Mouse (Mus musculus) midbrain, embryonic 13.5 days (tissue): Measurements from ENCODE around the gene Nek4. TPM values are rescaled to one million over a fixed set of nuclear protein-coding genes. Genes with fewer than 3 reads are reported as not detected.

Source experiments
- ATAC-seq: fragments of 200-750 bp; cut with Nextera tagmentation; 2 replicates; pipeline ENCODE4 v1.8.0; 2017; ENCODE audit warnings: mild to moderate bottlenecking, moderate TSS enrichment, moderate library complexity
- H3K27ac ChIP-seq: fragments of 300-500 bp; sonication (generic); 2 replicates; pipeline ENCODE4 v1.5.1; 2015; ENCODE audit warnings: inconsistent platforms, mild to moderate bottlenecking, moderate library complexity
- H3K27me3 ChIP-seq: fragments of 300-500 bp; sonication (generic); 2 replicates; pipeline ENCODE4 v1.6.1; 2015; ENCODE audit warnings: mild to moderate bottlenecking, inconsistent platforms
- H3K36me3 ChIP-seq: fragments of 300-500 bp; sonication (generic); 2 replicates; pipeline ENCODE4 v1.6.1; 2015; ENCODE audit warnings: mild to moderate bottlenecking, inconsistent platforms
- H3K4me1 ChIP-seq: fragments of 300-500 bp; sonication (generic); replicated peaks from 2 replicates; pipeline ENCODE4 v1.6.1; 2015; ENCODE audit warnings: inconsistent platforms
- H3K4me2 ChIP-seq: fragments of 300-500 bp; sonication (generic); replicated peaks from 2 replicates; pipeline ENCODE4 v1.6.1; 2015; ENCODE audit warnings: moderate library complexity, mild to moderate bottlenecking, inconsistent platforms
- H3K4me3 ChIP-seq: fragments of 300-500 bp; sonication (generic); replicated peaks from 2 replicates; pipeline ENCODE4 v1.5.1; 2015; ENCODE audit warnings: mild to moderate bottlenecking, inconsistent platforms
- H3K9ac ChIP-seq: fragments of 300-500 bp; sonication (generic); replicated peaks from 2 replicates; pipeline ENCODE4 v1.6.1; 2015; ENCODE audit warnings: mild to moderate bottlenecking, inconsistent platforms
- H3K9me3 ChIP-seq: fragments of 300-500 bp; sonication (generic); 2 replicates; pipeline ENCODE4 v1.6.1; 2016; ENCODE audit warnings: mild to moderate bottlenecking, inconsistent platforms
- WGBS: fragments of 180-500 bp; shearing (Covaris S2); methylation state at CpG from one replicate; pipeline ENCODE4 v1.1.7; 2015; 5-methylcytosine and 5-hydroxymethylcytosine counted together
- polyA plus RNA-seq: library from polyadenylated mRNA; unstranded; fragments of >200 nt; fragmentation: Nextera tagmentation; extraction: Ambion mirVana; gene quantifications from 2 replicates; pipeline ENCODE4 v1.2.1, GENCODE M21; 2015

Gene Nek4
- polyA plus RNA-seq, 1 experiment from 2014 or later: 20.0 TPM

DNA sequence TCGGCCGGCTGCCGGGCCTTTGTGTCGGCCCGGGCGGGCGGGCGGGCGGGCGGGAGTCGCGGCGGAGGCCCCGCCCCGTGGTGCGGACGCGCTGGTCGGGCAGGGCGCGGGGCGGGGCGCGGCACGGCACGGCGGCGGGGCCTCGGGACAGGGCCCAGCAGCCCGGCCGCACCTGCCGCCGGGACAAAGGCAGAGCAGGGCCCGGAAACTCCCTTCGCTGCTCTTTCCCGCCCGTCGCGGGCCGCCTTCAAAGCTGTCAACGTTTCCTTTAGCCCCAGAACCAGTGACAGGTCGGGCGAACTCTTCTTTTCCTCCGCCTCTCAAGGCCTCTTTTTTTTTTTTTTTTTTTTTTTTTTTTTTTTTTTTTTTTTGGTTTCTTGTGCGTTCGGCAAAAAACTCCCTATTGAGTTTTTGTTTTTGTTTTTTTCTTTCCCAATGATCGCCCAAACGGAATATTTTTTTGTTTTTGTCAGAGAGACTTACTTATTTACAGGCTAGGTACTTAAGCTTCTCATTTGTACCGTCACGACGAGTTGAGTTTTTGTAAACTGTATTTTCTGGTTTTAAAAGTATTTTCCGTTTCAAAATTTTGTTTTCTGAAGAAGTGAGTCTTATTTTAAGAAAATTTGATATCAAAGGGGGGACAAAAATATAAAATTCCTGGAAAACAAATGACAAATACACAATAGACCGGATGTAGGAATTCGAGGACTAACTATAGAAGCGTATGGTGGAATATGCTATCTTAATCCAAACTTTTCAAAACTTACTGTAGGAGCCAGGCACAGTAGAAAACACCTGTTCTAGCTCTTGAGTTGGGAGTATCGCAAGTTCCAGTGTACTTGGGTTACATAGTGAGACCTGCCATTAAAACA, 68.4 kb downstream of the Nek4 start:
- ATAC-seq: peak; percentile 95

DNA sequence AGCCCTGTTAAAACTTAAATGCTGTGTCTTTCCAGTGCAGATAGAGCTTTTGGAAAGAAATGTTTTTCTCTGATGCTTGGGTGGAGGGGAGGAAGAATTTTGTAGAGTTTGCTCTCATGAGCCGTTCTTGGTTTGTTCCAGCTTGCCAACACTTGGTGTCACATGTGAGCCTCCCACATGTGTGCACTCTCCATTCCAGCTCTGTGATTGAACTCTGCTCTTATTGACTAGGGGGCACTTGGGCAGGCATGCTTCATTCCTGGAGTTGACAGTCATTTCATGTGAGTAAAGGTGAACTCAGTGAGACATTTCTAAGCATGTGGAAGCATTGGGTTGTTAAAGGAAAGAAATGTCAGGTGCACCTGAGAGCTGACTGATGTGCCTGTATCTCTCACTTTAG, 71.4 kb downstream of the Nek4 start:
- ATAC-seq: no peak
- Histone ChIP-seq H3K27me3 (no peaks in the 10 kb centered on the region), H3K9me3 (no peaks in the 10 kb centered on the region), H3K27ac (no peak overlapping the region), H3K4me1 (peaks cover 36% of the 10 kb centered on the region), H3K36me3 (peaks cover 43% of the 10 kb centered on the region), H3K9ac (no peak overlapping the region), H3K4me2 (no peak overlapping the region), H3K4me3 (no peak overlapping the region)
- 56% methylated on average over 1 of the region's 1 CpGs for WGBS

More for the DNA sequence above, 68.4 kb downstream of the Nek4 start:
- Histone ChIP-seq H3K27ac (peak overlapping the region; percentile 99), H3K4me2 (peak overlapping the region; percentile 96), H3K4me1 (peaks cover 42% of the 10 kb centered on the region), H3K4me3 (peak overlapping the region; percentile 85), H3K36me3 (peaks cover 43% of the 10 kb centered on the region), H3K9me3 (no peaks in the 10 kb centered on the region), H3K27me3 (no peaks in the 10 kb centered on the region), H3K9ac (peak overlapping the region; percentile 91)
- WGBS: 6% methylated on average over 40 of the region's 56 CpGs

DNA sequence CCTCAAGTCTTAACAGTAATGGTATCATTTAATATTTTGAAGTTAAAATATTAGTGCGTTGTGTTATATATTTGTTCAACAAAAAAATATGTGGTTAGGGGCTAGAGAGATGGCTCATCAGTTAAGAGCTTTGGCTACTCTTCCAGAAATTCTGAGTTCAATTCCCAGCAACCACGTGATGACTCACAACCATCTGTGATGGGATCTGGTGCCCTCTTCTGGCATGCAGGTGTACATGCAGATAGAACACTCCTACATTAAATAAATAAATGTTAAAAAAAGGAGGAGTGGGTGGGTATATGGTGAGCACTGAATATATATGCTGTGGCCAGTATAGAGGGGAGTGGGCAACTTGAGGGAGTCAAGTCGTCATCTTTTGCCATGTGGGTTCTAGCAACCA, 74.6 kb downstream of the Nek4 start:
- Histone ChIP-seq H3K27me3 (no peaks in the 10 kb centered on the region), H3K9me3 (no peaks in the 10 kb centered on the region), H3K27ac (no peak overlapping the region), H3K4me1 (peaks cover 17% of the 10 kb centered on the region), H3K9ac (no peak overlapping the region), H3K4me3 (no peak overlapping the region), H3K4me2 (no peak overlapping the region), H3K36me3 (peaks cover 65% of the 10 kb centered on the region)
- ATAC-seq: no peak
- 86% methylated on average over 3 of the region's 3 CpGs for WGBS

Other genes with a start within 250 kb of the Nek4 start
- gene Sfmbt1, start 236.5 kb upstream of the Nek4 start, polyA plus RNA-seq: 21.2 and 21.5 TPM in 2 replicates
- 18.2 and 18.9 TPM in 2 replicates for gene Tmem110, start 125.8 kb upstream of the Nek4 start, polyA plus RNA-seq
- gene Mustn1, start 72.2 kb upstream of the Nek4 start, polyA plus RNA-seq: 0.67 and 0.70 TPM in 2 replicates
- not detected in 2 replicates for gene Itih4, start 64.9 kb upstream of the Nek4 start, polyA plus RNA-seq
- gene Itih3, start 27.6 kb upstream of the Nek4 start, polyA plus RNA-seq: 0.21 and 0.42 TPM in 2 replicates
- gene Itih1, start 8.1 kb upstream of the Nek4 start, polyA plus RNA-seq: not detected in 2 replicates
- 58.5 and 60.1 TPM in 2 replicates for gene Glt8d1, start 50.0 kb downstream of the Nek4 start, polyA plus RNA-seq
- 293 and 296 TPM in 2 replicates for gene Spcs1, start 50.3 kb downstream of the Nek4 start, polyA plus RNA-seq
- 175 and 181 TPM in 2 replicates for gene Pbrm1, start 67.8 kb downstream of the Nek4 start, polyA plus RNA-seq
- 54.6 and 57.1 TPM in 2 replicates for gene Gnl3, start 67.8 kb downstream of the Nek4 start, polyA plus RNA-seq
- gene Smim4, start 177.6 kb downstream of the Nek4 start, polyA plus RNA-seq: 75.8 and 78.8 TPM in 2 replicates
- gene Nt5dc2, start 179.7 kb downstream of the Nek4 start, polyA plus RNA-seq: 280 and 317 TPM in 2 replicates
- 19.8 and 23.2 TPM in 2 replicates for gene Stab1, start 217.3 kb downstream of the Nek4 start, polyA plus RNA-seq